Mouse (Mus musculus): ENCODE measurements around the gene 9430038I01Rik.

- no peak for TF ChIP-seq CTCF (IDR thresholded peaks at IDR 0.05; ENCODE audit: extremely low read depth, insufficient read depth, insufficient read length, insufficient replicate concordance)
- TF ChIP-seq POLR2A (IDR thresholded peaks at IDR 0.05; ENCODE audit: low read depth, low read length): no peak
Measured at GRCm38 (mm10) chr7:137398973-137399372, 11.6 kb downstream of the 9430038I01Rik start.
